Mouse (Mus musculus): ENCODE measurements around the gene Tmigd3. TPM values are rescaled to one million over a fixed set of nuclear protein-coding genes. Genes with fewer than 3 reads are reported as not detected.
A peak's percentile ranks its signal among the peaks of the same experiment; 100 is the strongest.

Gene Tmigd3
- total and polyA plus RNA-seq, 3 experiments = 0.25 TPM; not detected in 2

GRCm38 (mm10) chr3:105825501-105826161 is 45.1 kb upstream of the Tmigd3 start (continued):
- TF ChIP-seq BHLHE40 (IDR thresholded peaks at IDR 0.05; ENCODE audit: low read depth, low read length) (peak; percentile 87), GABPA (IDR thresholded peaks at IDR 0.05; ENCODE audit: insufficient replicate concordance, low read depth, low read length) (no peak), UBTF (IDR thresholded peaks at IDR 0.05; ENCODE audit: low read depth, low read length) (no peak), USF1 (IDR thresholded peaks at IDR 0.05; ENCODE audit: low read depth, low read length) (no peak), SIN3A (IDR thresholded peaks at IDR 0.05; ENCODE audit: low read length) (peak; percentile 93), ELF1 (IDR thresholded peaks at IDR 0.05; ENCODE audit: low read depth, low read length) (peak; percentile 75), KAT2A (IDR thresholded peaks at IDR 0.05; ENCODE audit: insufficient replicate concordance, low read length) (0 out of 2 replicates have a peak, but pooled peaks have one; percentile 63), ETS1 (conservative IDR thresholded peaks at IDR 0.05; ENCODE audit: low read depth, low read length) (peak; percentile 99)

- H3K27ac ChIP-seq (ENCODE audit: insufficient read depth, low read depth) = no peak overlapping the region
- no peak overlapping the region for H3K9ac ChIP-seq (ENCODE audit: insufficient read depth, low read depth)
- H3K79me2 ChIP-seq (replicated peaks; ENCODE audit: control insufficient read depth, extremely low read depth, insufficient read depth, poor library complexity, severe bottlenecking) = no peaks in the 10 kb centered on the region
- no peak for TF ChIP-seq KAT2A (IDR thresholded peaks at IDR 0.05; ENCODE audit: insufficient replicate concordance, low read length)
- TF ChIP-seq UBTF (IDR thresholded peaks at IDR 0.05; ENCODE audit: low read depth, low read length) = no peak
- 0 out of 2 replicates have a peak, but pooled peaks have one; percentile 19 for TF ChIP-seq TBP (conservative IDR thresholded peaks at IDR 0.05; ENCODE audit: low read depth, low read length)
- TF ChIP-seq EP300 (IDR thresholded peaks at IDR 0.05; ENCODE audit: low read length) = peak; percentile 60; the same call in 1 of the 2 replicates
- peak; percentile 37 for TF ChIP-seq ETS1 (conservative IDR thresholded peaks at IDR 0.05; ENCODE audit: low read depth, low read length)
- TF ChIP-seq BHLHE40 (IDR thresholded peaks at IDR 0.05; ENCODE audit: low read depth, low read length) = no peak
- H3K36me3 ChIP-seq (replicated peaks in 1 of 2; ENCODE audit: control insufficient read depth in 1 of 2, insufficient read depth in 1 of 2, low read length in 1 of 2) = no peaks in the 10 kb centered on the region
- no peaks in the 10 kb centered on the region for H3K9me3 ChIP-seq (replicated peaks; ENCODE audit: low read length)
- H3K4me3 ChIP-seq (replicated peaks in 1 of 3; ENCODE audit: low read depth in 2 of 3, low read length in 2 of 3, poor library complexity in 1 of 3) = no peak overlapping the region
- peaks cover 4 to 30% of the 10 kb centered on the region in 2 experiments; a peak in 2 of 4 replicates for H3K4me1 ChIP-seq (ENCODE audit: control insufficient read depth in 1 of 2, insufficient read depth in 2 of 2)
- in situ Hi-C loops (cut with MboI; ENCODE audit: low pct_ligation_motif_present, low pct_unique_long_range_greater_than_20kb, low sequenced_read_pairs) = no loop called here
- no peaks in the 10 kb centered on the region for H3K27me3 ChIP-seq (replicated peaks)
- dilution Hi-C loops (cut with MboI; ENCODE audit: extremely low pct_ligation_motif_present, extremely low pct_unique_long_range_greater_than_20kb, low sequenced_read_pairs) = no loop called here
- no peak overlapping the region for H3K4me2 ChIP-seq (ENCODE audit: insufficient read depth, low read depth, poor library complexity, severe bottlenecking)
- DNase-seq (ENCODE audit: extremely low read depth) = peak; percentile 19
These were observed 39.1 kb upstream of the Tmigd3 start for GRCm38 (mm10) chr3:105831584-105831983.

- Histone ChIP-seq H3K27ac (ENCODE audit: insufficient read depth, low read depth) (no peak overlapping the region), H3K9me3 (replicated peaks; ENCODE audit: low read length) (no peaks in the 10 kb centered on the region), H3K9ac (ENCODE audit: insufficient read depth, low read depth) (no peak overlapping the region), H3K4me3 (replicated peaks in 1 of 3; ENCODE audit: low read depth in 2 of 3, low read length in 2 of 3, poor library complexity in 1 of 3) (no peak overlapping the region), H3K79me2 (replicated peaks; ENCODE audit: control insufficient read depth, extremely low read depth, insufficient read depth, poor library complexity, severe bottlenecking) (no peaks in the 10 kb centered on the region), H3K27me3 (replicated peaks) (no peaks in the 10 kb centered on the region), H3K4me1 (ENCODE audit: control insufficient read depth in 1 of 2, insufficient read depth in 2 of 2) (peaks cover 7 to 22% of the 10 kb centered on the region in 2 experiments; a peak in 2 of 4 replicates), H3K36me3 (replicated peaks in 1 of 2; ENCODE audit: control insufficient read depth in 1 of 2, insufficient read depth in 1 of 2, low read length in 1 of 2) (no peaks in the 10 kb centered on the region), H3K4me2 (ENCODE audit: insufficient read depth, low read depth, poor library complexity, severe bottlenecking) (no peak overlapping the region)
- in situ Hi-C loops (cut with MboI; ENCODE audit: low pct_ligation_motif_present, low pct_unique_long_range_greater_than_20kb, low sequenced_read_pairs) = no loop called here
- no peak for DNase-seq (ENCODE audit: extremely low read depth)
- dilution Hi-C loops (cut with MboI; ENCODE audit: extremely low pct_ligation_motif_present, extremely low pct_unique_long_range_greater_than_20kb, low sequenced_read_pairs) = no loop called here
- TF ChIP-seq USF2 (conservative IDR thresholded peaks at IDR 0.05; ENCODE audit: low read depth, low read length) (no peak), BHLHE40 (IDR thresholded peaks at IDR 0.05; ENCODE audit: low read depth, low read length) (no peak), PAX5 (IDR thresholded peaks at IDR 0.05; ENCODE audit: low read length) (no peak), EP300 (IDR thresholded peaks at IDR 0.05; ENCODE audit: low read length) (no peak), USF1 (IDR thresholded peaks at IDR 0.05; ENCODE audit: low read depth, low read length) (no peak), POLR2AphosphoS2 (IDR thresholded peaks at IDR 0.05; ENCODE audit: low read depth, low read length) (no peak), IRF4 (IDR thresholded peaks at IDR 0.05; ENCODE audit: low read depth, low read length) (no peak), CHD2 (IDR thresholded peaks at IDR 0.05; ENCODE audit: low read length) (no peak), ZKSCAN1 (IDR thresholded peaks at IDR 0.05; ENCODE audit: borderline replicate concordance, low read depth, low read length) (no peak), CTCF (conservative IDR thresholded peaks at IDR 0.05 in 1 of 2, IDR thresholded peaks at IDR 0.05 in 1 of 2; ENCODE audit: low read depth in 2 of 2, low read length in 2 of 2) (no peak), MAZ (IDR thresholded peaks at IDR 0.05; ENCODE audit: low read depth, low read length) (no peak), MYC (IDR thresholded peaks at IDR 0.05; ENCODE audit: low read depth, low read length) (no peak), CHD1 (IDR thresholded peaks at IDR 0.05; ENCODE audit: low read depth, low read length) (no peak), E2F4 (IDR thresholded peaks at IDR 0.05; ENCODE audit: insufficient replicate concordance, low read depth, low read length) (no peak), MAX (IDR thresholded peaks at IDR 0.05; ENCODE audit: low read length) (no peak)
These were observed 34.8 kb upstream of the Tmigd3 start for GRCm38 (mm10) chr3:105835875-105836274.

All from CH12.LX (cell line).